Mouse (Mus musculus) urinary bladder, adult 2 months (tissue): ENCODE measurements around the gene Rbm15b. TPM values are rescaled to one million over a fixed set of nuclear protein-coding genes. Genes with fewer than 3 reads are reported as not detected.

Experiments used
- DNase-seq: peaks from one replicate; pipeline ENCODE4 v3.0.0; 2022; ENCODE audit warnings: low spot score
- polyA plus RNA-seq: library from polyadenylated mRNA; depleted of rRNA; stranded (reverse); fragments of >200 nt; gene quantifications from 2 replicates; pipeline ENCODE4 v1.2.3, GENCODE M21; 2012; rRNA removed

Rbm15b gene
- 8.9 and 11.6 TPM in 2 replicates for polyA plus RNA-seq

GRCm38 (mm10) chr9:106886828-106887702 lies at the start of gene Rbm15b:
TSS of gene Rbm15b (minus strand) at chr9:106887428.
- DNase-seq = peak; percentile 94

GRCm38 (mm10) chr9:106934998-106935397 lies 47.8 kb upstream of the Rbm15b start:
- no peak for DNase-seq

GRCm38 (mm10) chr9:106914878-106915277 lies 27.6 kb upstream of the Rbm15b start:
- DNase-seq = no peak

GRCm38 (mm10) chr9:106913759-106914158 lies 26.5 kb upstream of the Rbm15b start:
- DNase-seq = no peak

- DNase-seq = no peak
Observed at GRCm38 (mm10) chr9:106911624-106912023, 24.4 kb upstream of the Rbm15b start.

GRCm38 (mm10) chr9:106908715-106909114 lies 21.5 kb upstream of the Rbm15b start:
- DNase-seq = no peak

- DNase-seq = no peak
Observed at GRCm38 (mm10) chr9:106908174-106908573, 20.9 kb upstream of the Rbm15b start.

GRCm38 (mm10) chr9:106906597-106906996 lies 19.4 kb upstream of the Rbm15b start:
- no peak for DNase-seq

GRCm38 (mm10) chr9:106903791-106904134 lies 16.5 kb upstream of the Rbm15b start:
- no peak for DNase-seq

GRCm38 (mm10) chr9:106903099-106903790 lies 16.0 kb upstream of the Rbm15b start:
- DNase-seq = no peak

- peak; percentile 12 for DNase-seq
Observed at GRCm38 (mm10) chr9:106901596-106901995, 14.4 kb upstream of the Rbm15b start.

- peak; percentile 4 for DNase-seq
Observed at GRCm38 (mm10) chr9:106898901-106899300, 11.7 kb upstream of the Rbm15b start.

- no peak for DNase-seq
Observed at GRCm38 (mm10) chr9:106893327-106893726, 6.1 kb upstream of the Rbm15b start.

GRCm38 (mm10) chr9:106892552-106892875 lies 5.3 kb upstream of the Rbm15b start:
- no peak for DNase-seq

- DNase-seq = peak; percentile 93
Observed at GRCm38 (mm10) chr9:106891829-106892551, 4.8 kb upstream of the Rbm15b start, which contains the start of gene Manf. TSS of gene Manf (minus strand) at chr9:106891979.

- DNase-seq = no peak
Observed at GRCm38 (mm10) chr9:106891341-106891741, 4.1 kb upstream of the Rbm15b start.

GRCm38 (mm10) chr9:106890496-106891240 lies 3.4 kb upstream of the Rbm15b start:
- no peak for DNase-seq

GRCm38 (mm10) chr9:106889321-106889720 lies 2.1 kb upstream of the Rbm15b start:
- no peak for DNase-seq

- no peak for DNase-seq
Observed at GRCm38 (mm10) chr9:106888346-106888745, 1.1 kb upstream of the Rbm15b start.

GRCm38 (mm10) chr9:106885901-106886731 lies 1.1 kb downstream of the Rbm15b start:
- peak; percentile 41 for DNase-seq
